Mouse (Mus musculus) heart, adult 9 months (tissue): ENCODE data around the gene Sema6d.

Source experiments
- DNase-seq, 2 experiments: peaks; one replicate each; pipeline ENCODE4 v3.0.0; 2022; ENCODE audit warnings: low spot score in 2 of 2

The Sema6d gene

DNA sequence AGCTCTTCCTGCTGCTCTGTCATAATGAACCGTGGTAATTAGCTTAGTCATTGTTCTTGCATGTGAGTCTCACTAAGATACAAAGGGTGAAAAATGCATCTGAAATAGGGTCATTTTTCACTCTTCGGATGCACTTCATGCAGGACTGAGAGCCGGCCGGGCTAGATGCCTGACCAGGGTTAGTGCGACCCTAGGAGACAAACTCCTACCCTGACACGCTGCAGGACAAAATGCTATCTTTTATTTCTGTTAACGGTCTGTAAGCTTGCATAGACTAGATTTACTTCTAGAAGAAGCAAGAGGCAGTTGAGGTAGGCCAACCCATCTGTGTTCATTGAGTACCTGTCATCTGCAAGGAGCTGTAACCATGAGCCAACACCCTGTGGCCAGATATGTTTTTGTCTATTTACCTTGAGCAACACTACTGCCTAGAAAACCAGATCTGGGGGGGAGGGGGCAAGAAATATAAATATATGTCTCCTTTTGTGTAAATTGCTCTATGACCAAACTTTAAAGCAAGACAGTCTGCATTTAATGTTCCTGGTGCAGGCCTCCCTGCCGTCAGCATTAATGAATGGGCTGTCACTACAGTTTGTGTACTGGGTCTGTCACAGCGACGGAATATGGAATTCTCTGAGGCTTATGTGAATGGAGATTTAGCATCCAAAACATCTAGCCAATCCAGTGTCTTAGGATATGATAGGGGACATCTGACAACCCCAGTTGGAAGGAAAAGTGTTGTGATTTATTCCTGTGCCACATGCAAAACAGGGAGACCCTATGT lies 523.1 kb downstream of the Sema6d start:
- DNase-seq, result no peak

DNA sequence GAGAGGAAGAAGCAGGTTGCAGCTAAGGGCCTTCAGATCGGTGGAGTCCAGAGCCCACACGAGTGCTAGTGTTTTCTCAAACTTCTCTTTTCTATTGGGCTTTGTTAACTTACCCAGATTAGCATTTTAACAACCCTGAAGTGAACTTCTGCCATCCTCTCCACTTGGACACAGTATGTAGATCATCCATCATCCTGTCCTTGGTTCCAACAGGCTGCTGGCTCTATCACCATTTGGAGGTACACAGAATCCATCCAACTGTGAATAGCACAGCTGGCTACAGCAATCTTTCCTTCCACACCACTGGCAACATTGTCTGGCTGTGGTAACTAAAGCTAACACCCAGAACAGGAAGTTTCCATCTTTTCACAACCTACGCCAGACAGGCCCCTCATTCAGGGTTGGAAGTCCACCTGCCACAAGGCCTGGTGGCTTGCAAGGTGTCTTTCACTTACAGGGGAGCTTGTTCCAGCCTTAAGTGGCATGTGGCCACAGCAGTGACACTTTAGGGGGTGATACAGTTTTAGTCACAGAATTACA lies 524.0 kb downstream of the Sema6d start:
- no peak for DNase-seq

DNA sequence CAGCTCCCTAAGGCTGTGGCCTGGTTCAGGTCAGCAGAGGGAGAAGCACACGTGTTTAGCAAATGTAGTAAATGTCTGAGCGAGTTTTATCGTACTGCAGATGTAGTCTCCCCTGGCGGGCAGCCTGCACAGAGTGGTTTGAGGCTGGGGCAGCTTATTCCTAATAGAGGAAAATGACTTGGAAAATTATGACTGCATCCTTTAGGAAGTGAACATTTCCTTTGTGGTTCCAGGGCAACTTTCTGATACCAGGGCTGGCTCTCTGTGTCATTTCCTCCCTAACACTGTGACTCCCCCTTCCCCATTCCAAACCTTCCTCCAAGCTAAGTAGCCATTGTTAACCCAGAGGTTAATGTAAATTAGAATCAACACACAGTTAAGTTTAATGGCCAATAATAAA lies 527.0 kb downstream of the Sema6d start:
- no peak for DNase-seq

DNA sequence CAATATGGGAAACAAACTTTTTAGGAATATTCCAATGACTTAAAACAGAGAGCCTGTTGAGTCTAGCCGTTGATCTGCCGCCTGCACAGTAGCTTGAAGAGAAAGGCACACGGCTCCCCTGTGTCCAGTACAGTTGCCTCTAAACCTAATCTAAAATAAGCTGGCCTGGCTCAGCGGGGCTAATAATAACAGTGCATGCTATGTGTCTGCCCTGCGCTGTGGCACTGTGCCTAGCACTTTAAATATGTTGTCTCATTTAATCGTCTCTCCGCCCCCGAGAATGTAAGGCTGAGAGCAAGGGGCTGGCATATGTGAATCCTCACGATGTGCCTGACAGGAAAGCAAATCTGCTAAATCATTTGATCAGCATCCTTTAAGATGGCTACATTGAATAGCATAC lies 527.7 kb downstream of the Sema6d start:
- peak in 1 of 2 experiments; percentile 74 for DNase-seq

DNA sequence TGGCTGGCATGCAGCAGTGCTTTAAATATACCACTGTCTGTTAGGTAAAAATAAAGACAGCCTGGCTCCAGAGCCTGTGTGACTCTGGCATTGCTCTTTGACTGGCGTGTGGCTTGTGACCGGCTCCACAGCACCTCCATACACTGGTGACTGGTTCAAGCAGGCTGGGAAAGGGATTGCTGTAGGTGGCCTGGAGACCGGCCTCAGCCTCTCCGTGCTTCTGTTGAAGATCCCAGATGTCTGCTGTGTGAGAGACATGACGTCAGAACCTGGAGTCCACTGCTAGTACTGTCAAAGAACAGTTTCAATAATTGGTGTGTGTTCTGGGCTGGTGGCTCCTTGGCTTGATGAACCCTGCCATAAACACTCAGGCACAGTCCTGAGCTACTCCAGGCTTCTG lies 528.3 kb downstream of the Sema6d start:
- no peak for DNase-seq

DNA sequence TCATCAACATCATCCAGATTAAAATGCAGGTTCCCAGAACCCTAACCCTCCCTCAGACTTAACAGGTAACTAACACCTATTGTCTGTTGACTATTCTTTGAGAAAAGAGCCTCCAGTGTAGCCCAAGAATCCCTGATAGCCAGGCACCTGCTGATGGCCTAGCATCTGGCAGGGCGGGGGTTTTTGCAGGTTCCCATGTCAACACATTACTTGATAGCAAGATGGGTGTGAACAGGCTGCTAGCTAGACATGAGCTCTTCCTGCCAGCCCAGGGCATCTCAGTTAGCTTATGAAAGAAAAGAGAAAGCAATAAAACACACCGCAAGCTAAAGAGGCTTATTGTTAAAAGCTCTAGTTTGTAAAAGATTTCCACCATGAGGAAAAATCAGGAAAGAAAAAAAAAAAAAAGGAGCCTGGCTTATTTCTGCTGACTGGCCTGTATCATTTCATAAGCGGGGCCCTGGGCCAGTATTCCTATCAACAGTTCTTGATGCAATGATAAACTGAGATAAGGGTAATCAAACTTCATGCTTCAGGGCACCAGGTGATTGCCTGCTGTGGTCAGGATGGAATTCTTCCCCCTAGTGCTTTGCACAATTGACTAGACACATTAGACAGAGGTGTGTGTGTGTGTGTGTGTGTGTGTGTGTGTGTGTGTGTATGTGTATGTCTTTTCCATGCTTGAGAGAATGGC lies 528.9 kb downstream of the Sema6d start:
- no peak for DNase-seq

DNA sequence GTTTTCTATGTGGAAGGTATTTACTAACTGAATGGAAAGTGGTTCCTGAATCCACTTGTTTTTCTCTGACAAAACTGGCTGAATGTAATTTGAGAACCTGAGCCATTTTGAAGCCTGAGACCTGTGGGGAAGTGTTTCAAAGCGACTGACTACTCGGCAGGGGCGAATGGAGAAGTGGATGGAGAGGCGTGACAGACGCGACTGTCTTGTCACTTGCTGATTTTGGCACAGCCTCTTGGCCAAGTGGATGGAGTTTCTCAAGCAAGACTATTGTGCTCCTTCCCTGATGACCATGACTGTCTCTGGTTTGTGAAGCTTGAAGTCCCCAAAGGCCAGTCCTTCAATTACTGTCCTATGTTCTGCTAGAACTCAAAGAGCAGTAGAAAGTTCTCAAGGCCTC lies 530.7 kb downstream of the Sema6d start:
- DNase-seq, result no peak

DNA sequence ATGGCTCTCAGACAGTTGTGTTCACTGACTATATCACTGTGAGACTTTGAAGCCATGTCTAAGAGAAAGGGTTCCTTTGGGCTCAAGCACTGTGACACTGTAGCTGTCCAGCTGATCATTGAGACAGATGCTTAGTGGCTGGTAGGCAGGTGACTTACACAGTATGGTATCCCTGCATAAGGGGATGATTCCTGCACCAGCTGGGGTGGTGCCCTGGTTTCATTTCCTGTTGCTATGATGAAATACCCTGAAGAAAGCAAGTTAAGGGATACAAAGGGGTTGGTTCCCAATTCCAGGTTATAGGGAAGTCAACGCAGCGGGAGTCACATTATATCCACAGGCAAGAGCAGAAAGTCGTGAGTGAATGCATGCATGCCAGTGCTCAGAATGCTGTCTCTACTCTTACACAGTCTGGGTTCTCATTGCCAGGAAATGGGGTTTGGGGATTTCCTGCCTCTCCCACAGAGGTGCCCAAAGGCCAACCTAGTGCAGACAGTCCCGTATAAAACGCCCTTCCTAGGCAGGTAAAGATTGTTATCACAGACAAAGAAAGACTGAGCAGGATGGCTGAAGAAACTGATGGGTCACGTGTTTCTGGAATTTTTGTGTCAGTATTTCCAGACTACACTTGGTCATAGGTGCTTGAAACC lies 532.3 kb downstream of the Sema6d start:
- no peak for DNase-seq

DNA sequence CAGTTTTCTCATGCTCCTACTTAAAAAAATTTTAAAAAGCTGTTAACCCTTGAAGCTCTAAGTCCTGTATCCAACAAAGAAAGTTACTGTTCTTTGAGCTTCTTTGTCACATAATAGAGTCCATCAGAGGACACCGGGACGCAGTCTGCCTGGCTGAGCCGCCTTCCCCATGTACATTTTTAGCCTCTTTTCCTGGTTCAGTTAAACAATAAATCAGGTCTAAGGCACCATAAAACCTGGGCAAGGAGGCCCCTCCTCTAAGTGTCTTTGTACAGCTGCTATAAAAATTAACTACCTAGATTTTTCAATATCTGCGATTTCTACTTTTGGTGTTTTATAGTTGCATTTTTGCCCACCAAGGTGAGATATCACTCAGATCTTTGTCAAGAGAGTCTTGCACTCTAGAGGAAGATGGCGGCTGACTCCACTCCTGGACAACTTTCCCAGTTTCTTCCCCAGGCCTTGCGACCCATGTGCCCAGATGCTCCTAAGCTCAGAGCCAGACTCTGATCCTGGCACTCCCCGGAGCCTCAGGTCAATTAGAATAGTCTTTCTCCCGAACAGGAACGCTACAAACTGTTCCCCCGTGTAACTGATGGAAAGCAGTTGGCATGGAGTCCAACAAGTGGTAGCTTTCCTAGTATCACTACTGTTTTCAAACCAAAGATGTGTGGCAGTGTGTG lies 534.6 kb downstream of the Sema6d start:
- no peak for DNase-seq

DNA sequence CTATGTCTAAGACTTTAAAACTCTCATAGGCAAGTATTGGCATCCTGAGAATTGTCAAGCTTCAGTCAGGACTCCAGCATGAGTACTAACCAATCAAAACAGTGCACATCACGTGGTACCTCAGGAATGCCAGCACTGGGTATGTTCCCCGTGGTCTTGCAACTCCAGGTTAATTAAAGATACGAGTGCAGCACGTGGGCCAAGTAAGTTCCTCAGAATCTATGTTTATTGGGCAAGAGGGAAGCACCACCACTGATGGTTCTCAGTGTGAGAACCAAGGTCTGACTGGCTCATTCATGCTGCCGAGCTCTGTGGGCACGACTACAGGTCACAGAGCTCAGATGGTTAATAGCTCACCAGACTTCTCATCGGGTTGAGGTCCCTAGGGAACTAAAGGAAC lies 536.7 kb downstream of the Sema6d start:
- no peak for DNase-seq

DNA sequence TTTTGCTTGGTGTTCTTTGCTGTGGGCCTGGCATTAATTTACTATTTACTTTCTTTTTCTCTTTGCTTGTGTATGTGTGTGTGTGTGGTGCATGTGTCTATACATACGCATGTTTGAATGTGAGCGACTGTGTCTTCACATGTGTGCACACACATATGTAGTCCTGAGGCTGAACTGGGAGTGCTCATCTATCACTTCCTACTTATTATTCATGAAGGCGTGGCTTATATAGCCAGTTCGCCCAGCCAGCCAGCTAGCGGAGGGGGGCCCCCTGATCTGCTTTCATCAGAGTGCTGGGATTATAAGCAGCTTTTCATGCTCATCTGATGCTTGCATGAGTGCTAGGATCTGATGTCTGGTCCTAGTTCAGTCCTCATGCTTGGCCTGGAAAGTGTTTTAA lies 537.9 kb downstream of the Sema6d start:
- no peak for DNase-seq

DNA sequence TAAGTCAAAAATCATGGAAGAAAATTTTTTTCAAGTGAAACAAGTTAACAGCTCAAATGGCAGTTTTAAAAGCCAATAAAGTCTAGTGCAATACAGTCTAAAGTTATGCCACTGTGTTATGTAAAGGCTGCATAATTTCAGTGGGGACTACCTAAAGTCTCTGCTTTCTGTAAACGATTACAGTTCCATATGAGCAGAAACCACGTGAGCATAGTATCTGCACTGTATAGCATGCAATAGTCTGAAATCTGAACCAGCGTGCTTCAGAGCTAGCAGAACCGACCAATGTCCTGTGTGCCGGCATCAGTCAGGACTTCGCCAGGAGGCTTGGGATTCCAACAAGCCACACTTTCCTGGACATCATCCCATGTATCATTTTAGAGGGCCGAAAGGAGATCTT lies 538.9 kb downstream of the Sema6d start:
- no peak for DNase-seq

DNA sequence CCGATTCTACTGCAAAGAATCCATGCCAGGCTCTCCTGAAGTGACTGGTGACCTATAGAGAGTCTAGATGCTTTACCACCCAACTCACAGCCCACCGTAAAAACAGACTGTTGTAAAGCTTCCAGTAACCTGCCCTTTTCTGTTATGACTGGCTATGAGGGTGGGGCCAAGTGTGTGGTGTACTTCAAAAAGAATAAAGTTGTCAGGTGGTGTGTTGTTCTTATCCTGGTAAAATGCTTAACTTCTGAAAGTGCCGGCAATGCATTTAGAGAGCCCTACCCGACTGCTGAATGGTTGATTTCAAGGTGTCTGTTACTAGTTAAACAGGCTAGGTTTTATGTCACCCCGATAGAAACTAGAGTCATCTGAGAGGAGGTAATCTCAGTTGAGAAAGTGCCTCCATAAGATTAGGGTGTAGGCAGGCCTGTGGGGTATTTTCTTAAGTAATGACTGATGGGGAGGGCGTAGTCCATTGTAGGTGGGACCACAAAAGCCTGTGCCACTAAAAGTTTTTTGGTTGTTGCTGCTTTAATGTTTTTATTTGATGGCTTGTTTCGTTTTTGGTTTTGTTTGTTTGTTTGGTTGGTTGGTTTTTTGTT lies 544.7 kb downstream of the Sema6d start:
- DNase-seq, result no peak

DNA sequence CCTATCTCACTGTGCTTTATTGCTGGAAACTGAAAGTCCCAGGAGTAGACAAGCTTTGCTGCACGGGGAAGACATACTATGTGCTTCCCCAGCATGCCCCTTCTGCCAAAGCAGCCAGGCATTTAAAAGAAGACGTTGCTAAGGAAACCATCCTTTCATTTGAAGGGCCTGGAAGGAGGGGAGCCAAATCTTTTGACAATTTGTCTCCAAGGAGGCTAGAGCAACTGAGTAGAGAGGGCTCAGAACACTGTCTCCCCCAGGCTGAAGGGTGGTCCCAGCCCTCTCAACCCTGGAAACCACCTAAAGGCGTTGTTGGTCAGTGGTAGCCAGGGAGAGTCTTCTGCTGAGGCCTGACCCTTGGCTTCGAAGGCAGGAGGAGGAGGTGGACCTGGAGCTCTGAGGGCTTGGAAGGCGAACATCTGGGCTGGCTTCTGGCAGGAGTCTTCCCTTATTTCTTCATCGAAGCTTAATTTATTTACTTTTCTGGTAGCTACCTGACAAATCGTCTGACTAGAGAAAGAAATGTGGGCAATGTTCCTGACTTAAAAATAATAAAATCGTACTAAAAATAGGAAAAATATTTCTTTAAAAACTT lies 545.6 kb downstream of the Sema6d start:
- DNase-seq, result no peak

DNA sequence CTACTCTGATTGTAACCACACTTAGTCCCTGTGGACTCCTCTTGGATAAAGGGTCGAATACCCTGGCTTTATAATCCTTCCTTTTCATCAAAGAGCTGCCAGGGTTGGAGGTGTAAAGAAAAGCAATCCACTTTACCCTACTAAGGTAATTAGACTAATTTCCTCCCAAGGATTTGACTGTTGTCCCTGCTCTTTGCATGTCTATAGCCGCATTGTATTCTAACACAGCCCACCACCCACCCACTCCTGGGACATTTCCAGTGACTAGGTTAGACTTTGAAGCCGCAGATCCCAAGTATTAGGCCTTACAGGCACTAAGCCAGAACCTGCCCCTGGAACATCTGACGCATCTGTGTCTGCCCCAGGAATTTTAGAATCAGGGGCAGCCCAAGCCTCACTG lies 547.3 kb downstream of the Sema6d start:
- no peak for DNase-seq

DNA sequence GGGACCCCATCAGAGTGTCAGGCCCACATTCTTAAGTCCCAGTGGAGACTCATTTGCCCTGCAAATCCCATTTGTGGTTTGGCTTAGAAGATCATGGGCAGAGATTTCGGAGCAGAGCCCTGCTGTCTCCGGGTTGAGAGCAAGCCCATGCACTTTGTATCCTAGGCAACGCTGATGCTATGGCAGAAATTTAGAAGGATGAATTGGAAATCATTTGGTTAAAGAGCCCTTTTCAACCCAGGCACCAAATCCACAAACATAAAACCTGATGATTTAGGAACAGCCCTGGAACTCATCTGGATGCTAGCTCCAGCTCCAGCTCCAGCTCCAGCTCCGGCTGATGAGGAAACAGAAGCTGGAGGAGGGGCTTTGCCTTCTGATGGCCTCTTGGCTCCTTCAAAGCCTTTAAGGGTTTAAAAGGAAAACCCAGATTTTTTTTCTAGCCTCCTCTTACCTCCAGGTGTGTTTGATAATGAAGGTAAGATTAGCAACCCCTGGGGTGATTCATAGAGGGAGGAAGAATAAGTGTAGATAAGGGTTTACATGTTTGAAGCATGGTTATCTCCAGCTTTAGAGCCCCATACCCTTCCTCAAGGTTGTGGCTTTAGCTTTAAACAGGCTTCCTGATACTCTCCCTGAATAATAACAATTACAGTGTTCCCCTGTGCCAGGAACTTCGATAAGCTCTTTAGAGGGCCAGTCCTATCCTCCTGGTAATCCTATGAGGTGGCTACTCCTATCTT lies 549.6 kb downstream of the Sema6d start:
- DNase-seq, result no peak

DNA sequence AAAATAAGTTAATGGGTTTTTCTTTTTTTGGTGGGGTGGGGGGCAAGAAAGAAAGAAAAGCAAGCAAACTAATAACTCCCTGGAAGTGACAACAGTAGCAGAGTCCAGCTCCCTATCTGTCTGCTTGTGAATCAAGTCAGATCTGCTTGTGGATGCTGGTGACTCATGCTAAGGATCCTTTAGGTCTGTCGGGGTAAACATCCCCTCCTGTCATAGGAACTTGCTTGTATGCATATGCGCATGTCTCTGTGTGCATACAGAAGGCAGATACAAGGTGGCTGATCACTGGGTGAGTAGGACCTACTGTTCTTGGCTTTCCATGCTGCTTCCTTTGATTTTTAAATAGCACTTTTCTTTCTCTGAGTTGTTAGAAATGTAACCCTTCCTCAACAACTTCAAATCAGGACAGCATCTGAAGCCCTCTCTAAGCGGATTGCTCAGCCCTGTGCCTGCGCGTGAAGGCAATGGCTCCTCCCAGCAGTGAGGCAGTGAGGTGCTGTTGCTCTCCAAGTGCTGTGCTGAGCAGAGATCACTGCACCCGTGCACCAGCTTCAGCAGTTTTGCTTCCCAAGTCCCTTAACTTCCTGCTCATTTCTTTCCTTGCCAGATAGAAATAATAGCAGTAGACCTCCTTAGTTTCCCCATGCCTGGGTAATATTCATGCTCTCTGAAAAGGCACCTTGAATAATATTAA lies 550.9 kb downstream of the Sema6d start:
- no peak for DNase-seq

DNA sequence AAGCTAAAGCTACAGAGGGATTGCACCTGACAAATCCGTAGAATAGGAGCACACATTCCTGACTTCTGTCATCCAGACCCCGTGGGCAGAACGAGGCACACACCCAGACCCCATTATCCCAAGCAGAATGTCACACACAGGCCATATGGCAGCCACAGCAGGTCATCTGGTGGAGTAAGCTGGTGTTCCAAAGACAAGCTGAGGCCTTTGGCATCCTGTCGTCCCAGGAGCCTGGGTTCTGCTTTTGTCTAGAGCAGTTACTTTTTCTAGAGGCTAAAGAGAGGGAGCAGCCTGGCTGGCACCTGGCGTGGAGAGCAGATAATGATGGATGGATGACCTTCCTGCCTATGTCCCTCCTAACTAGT lies 551.4 kb downstream of the Sema6d start:
- DNase-seq, result no peak

DNA sequence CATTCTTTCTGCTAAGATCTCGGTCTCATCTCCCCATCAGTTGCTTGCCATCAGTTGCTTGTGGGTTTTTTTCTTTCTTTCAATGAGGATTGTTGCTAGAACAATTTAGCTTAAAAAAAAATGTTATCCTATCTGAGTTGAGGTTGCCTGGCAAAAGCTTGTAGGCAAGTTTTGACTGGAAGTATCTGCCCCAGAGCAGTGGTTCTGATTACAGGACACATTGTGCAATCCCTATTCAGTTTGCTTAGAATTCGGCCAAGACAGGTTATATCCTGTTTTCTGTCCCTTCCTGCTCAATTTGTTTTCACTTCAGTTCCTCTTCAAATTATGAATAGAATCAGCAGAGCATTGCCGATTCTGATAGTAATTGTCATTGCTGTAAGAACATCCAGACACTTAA lies 552.4 kb downstream of the Sema6d start:
- DNase-seq, result no peak

DNA sequence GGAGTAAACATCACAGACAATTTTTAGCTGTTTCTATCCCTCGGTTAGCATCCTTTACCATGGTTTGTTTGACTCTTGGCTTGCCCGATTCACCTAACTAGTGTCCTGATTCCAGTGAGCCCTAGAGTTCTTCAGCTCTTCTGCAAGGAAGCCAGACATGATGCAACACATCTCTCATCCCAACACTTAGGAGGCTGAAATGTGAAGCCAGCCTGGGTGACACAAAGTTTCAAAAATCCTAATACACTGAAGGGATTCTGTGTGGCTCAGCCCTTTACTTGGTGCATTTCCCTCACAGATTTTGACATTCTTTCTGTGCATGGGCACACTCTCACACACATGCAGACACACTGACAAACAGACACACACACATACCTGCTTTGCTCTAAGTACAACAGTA lies 560.8 kb downstream of the Sema6d start:
- peak; percentile 20 to 23 for DNase-seq
